Mouse (Mus musculus) small intestine, adult 2 months (tissue): ENCODE results near the gene Arhgap42.

Experiments
- CTCF ChIP-seq: fragments of 200-500 bp; IDR thresholded peaks from 2 replicates; pipeline ENCODE4 v1.5.1; 2012; ENCODE audit warnings: low read depth, mild to moderate bottlenecking, control low read depth, inconsistent platforms, low read length, moderate library complexity, mixed read lengths; ENCODE audit not compliant: insufficient replicate concordance, insufficient read length; ENCODE audit errors: extremely low read depth
- POLR2A ChIP-seq: fragments of 200-500 bp; IDR thresholded peaks from 2 replicates; pipeline ENCODE4 v1.6.1; 2012; ENCODE audit warnings: low read depth, mild to moderate bottlenecking, control low read depth, inconsistent platforms, low read length, moderate library complexity

DNA sequence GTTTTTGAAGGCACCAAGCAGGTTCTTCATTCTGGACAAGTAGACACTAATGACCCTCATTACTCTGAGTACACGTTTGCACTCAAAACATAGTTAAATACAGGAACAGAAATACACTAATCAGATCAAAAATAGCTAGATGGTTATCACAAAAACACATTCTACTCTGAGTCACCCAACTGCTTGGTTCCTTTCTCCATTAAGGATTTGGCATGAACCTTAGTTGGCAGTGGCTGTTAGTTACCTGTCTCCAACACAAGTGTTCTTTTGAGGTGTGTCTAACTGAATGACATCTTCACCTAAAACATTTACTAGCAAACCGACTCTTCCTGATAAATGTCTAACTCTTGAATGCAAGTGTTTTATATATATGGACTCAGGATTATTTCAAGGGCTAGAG, 64.0 kb downstream of the Arhgap42 start:
- TF ChIP-seq POLR2A (no peak), CTCF (no peak)
